Mouse (Mus musculus) stomach, embryonic 16.5 days (tissue): ENCODE results near the gene Zfp799. TPM values are rescaled to one million over a fixed set of nuclear protein-coding genes. Genes with fewer than 3 reads are reported as not detected.

ENCODE experiments used
- ATAC-seq: fragments of 200-750 bp; cut with Nextera tagmentation; 2 replicates; pipeline ENCODE4 v1.8.0; 2017; ENCODE audit warnings: moderate number of reproducible peaks, moderate TSS enrichment; ENCODE audit not compliant: insufficient read depth, low FRiP score
- H3K27ac ChIP-seq: fragments of 300-500 bp; sonication (generic); 2 replicates; pipeline ENCODE4 v1.5.1; 2014; ENCODE audit warnings: low read length
- H3K27me3 ChIP-seq: fragments of 300-500 bp; sonication (generic); 2 replicates; pipeline ENCODE4 v1.6.1; 2014; ENCODE audit warnings: low read length, control low read depth, mixed read lengths; ENCODE audit not compliant: control insufficient read depth, insufficient read depth
- H3K36me3 ChIP-seq: fragments of 300-500 bp; sonication (generic); 2 replicates; pipeline ENCODE4 v1.6.1; 2014; ENCODE audit warnings: low read length; ENCODE audit not compliant: control insufficient read depth, insufficient read depth
- H3K4me1 ChIP-seq: fragments of 300-500 bp; sonication (generic); 2 replicates; pipeline ENCODE4 v1.6.1; 2014; ENCODE audit warnings: low read length, control low read depth, mixed read lengths; ENCODE audit not compliant: control insufficient read depth, insufficient read depth
- H3K4me2 ChIP-seq: fragments of 300-500 bp; sonication (generic); 2 replicates; pipeline ENCODE4 v1.6.1; 2014; ENCODE audit warnings: low read depth, low read length, mixed read lengths
- H3K4me3 ChIP-seq: fragments of 300-500 bp; sonication (generic); replicated peaks from 2 replicates; pipeline ENCODE4 v1.5.1; 2014; ENCODE audit warnings: mild to moderate bottlenecking, low read length
- H3K9ac ChIP-seq: fragments of 300-500 bp; sonication (generic); 2 replicates; pipeline ENCODE4 v1.6.1; 2014; ENCODE audit warnings: low read length
- H3K9me3 ChIP-seq: fragments of 300-500 bp; sonication (generic); replicated peaks from 2 replicates; pipeline ENCODE4 v1.6.1; 2016; ENCODE audit warnings: low read length, control low read depth; ENCODE audit not compliant: control insufficient read depth
- WGBS: fragments of 180-500 bp; shearing (Covaris S2); extraction: QIAGEN DNeasy Blood & Tissue Kit; methylation state at CpG from one replicate; pipeline ENCODE4 v1.1.7; 2014; 5-methylcytosine and 5-hydroxymethylcytosine counted together
- polyA plus RNA-seq: library from polyadenylated mRNA; unstranded; fragments of >200 nt; fragmentation: Nextera tagmentation; extraction: Ambion mirVana; gene quantifications from 2 replicates; pipeline ENCODE4 v1.2.1, GENCODE M21; 2015

The Zfp799 gene
- polyA plus RNA-seq, 1 experiment from 2014 or later = 7.9 TPM

DNA sequence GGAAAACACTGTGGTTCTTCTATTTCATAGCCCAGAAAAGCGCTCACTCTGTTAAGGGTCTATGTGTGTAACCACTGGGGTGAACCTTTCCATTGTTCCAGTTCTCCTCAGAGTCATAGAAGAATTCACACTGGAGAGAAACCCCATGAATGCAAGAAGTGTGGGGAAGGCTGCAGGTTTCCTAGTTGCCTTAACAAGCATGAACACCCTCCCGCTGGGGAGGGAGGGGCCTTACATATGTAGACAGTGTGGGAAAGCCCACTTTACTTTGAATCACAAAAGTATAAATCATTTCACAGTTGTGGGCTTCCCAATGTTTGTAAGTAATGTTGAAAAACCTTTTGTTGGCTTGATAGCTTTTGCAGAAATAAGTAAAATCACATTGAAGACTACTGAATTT is 11.3 kb upstream of the Zfp799 start:
- Histone ChIP-seq H3K27ac (no peak overlapping the region), H3K4me3 (no peak overlapping the region), H3K4me1 (no peaks in the 10 kb centered on the region), H3K4me2 (no peak overlapping the region), H3K9me3 (no peaks in the 10 kb centered on the region), H3K27me3 (no peaks in the 10 kb centered on the region), H3K36me3 (no peaks in the 10 kb centered on the region), H3K9ac (no peak overlapping the region)
- no peak for ATAC-seq
- WGBS = 90% methylated on average over 2 of the region's 2 CpGs

DNA sequence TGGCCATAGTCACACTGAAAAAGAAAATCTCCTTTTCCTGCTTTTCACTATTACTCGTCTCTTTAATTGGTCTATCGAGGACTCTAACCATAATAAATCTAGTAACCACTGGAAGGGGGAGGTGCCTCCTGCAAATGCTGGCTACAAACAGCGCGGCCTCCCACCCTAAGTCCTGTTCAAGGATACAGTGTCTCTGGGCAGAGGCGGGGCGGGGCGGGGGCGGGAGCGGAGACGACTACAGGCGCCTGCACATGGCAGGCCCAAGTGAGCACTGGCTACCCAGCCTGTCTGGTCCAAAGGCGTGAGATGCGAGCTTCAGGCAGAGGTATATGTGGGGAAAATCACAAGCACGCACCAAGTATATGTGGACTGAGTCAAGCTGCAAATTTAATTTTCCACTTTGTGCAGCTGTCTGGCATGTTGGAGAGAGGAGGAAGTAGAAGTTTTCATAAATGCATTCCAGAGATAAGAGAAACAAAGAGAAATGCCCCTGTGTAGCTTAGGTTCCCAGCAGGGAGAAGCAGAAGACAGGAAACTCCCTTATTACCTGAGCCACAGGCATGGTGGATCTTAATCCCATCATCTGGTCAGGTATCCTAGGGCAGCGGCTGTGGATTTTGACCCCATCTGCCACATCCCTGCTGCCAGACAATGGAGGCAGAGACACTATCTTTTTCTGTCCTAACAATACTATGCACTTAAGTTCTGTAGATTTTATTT is 9.2 kb upstream of the Zfp799 start:
- 33% methylated on average over 15 of the region's 15 CpGs for WGBS
- ATAC-seq = peak; percentile 58; the same call in 1 of the 2 replicates
- no peaks in the 10 kb centered on the region for H3K27me3 ChIP-seq
- H3K36me3 ChIP-seq = no peaks in the 10 kb centered on the region
- H3K4me3 ChIP-seq = no peak overlapping the region
- H3K4me1 ChIP-seq = no peaks in the 10 kb centered on the region
- H3K4me2 ChIP-seq = 0 out of 2 replicates have a peak overlapping the region, but pooled peaks have one; percentile 1
- no peak overlapping the region for H3K27ac ChIP-seq
- H3K9me3 ChIP-seq = no peaks in the 10 kb centered on the region
- H3K9ac ChIP-seq = no peak overlapping the region; the same call in 1 of the 2 replicates

DNA sequence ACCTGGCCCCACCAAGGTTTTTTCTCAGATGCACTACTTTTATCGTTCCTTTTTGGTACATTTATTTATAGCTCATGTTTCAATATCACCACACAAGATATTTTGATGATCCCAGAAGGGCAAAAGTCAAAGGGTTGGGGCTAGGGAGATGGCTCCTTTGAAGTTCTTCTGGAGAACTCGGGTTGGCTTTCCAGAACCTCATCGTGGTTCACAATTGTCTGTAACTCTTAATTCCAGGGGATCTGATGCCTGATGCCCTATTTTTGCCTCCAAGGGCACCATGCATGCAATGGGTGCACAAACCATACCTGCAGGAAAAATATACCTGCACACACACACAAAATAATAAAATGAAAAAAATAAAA is 339 bp upstream of the Zfp799 start:
- Histone ChIP-seq H3K4me3 (peak overlapping the region; percentile 89), H3K27me3 (no peaks in the 10 kb centered on the region), H3K9ac (no peak overlapping the region), H3K4me1 (peaks cover 6% of the 10 kb centered on the region; the same call in 1 of the 2 replicates), H3K36me3 (0 out of 2 replicates have a peak, but pooled peaks cover 3% of the 10 kb centered on the region), H3K27ac (no peak overlapping the region), H3K4me2 (peak overlapping the region; percentile 92), H3K9me3 (no peaks in the 10 kb centered on the region)
- WGBS = 29% methylated on average over 3 of the region's 3 CpGs
- ATAC-seq = no peak

DNA sequence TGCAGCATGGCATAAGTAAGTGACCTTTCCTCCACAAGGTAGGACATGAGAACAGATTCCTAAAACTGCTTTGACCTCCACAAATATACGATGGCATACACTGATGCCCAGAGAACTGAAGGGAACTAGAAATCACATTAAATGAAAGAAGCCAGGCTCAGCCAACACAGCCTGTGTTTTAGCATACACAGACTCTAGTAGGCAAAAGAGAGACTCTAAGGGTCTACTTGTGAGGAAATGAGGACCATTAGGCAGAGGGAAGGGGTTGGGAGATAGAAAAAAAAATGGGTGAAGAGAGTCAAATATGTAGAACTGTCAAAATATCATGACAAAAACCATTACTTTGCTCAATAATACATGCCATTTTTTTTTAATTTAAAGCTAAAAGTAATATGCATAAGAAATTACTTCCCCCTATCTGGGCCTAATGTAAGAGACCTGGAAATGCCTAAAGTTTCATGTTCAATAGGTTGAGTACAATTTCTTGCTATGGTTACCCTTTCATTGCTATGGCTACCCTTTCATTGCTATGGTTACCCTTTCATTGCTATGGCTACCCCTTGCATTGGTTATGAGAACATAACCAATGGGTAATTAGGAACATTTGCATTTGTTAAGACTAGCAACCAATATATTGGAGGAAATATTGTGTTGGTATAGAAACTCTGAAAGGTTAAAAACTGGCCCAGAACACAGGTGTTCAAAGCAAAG is 13.8 kb downstream of the Zfp799 start:
- Histone ChIP-seq H3K36me3 (peaks cover 16% of the 10 kb centered on the region), H3K27ac (no peak overlapping the region), H3K4me1 (no peaks in the 10 kb centered on the region), H3K4me2 (no peak overlapping the region), H3K4me3 (no peak overlapping the region), H3K27me3 (no peaks in the 10 kb centered on the region), H3K9ac (no peak overlapping the region), H3K9me3 (no peaks in the 10 kb centered on the region)
- no peak for ATAC-seq
- WGBS = 96% methylated on average over 1 of the region's 1 CpGs

DNA sequence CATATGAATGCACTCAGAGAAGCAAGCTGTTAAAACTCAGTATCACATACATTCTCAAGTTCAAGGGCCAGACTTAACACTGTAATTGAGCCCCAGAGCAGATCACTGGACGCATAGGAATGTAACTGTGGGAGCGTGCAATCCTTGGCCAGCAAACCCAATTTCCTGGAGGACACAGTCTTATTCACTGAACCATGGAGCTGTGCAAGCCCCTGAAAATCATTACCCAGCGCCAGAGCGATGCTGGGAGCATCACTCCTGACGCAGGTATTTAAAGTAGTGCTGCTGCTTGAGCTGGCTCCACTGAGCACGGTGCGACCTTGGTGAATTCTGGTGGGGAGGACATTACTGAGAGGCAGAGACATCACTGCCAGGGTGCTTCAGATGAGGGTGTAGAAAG is 15.9 kb downstream of the Zfp799 start:
- Histone ChIP-seq H3K9me3 (no peaks in the 10 kb centered on the region), H3K4me2 (no peak overlapping the region), H3K27ac (no peak overlapping the region), H3K36me3 (no peaks in the 10 kb centered on the region), H3K4me3 (no peak overlapping the region), H3K27me3 (no peaks in the 10 kb centered on the region), H3K9ac (no peak overlapping the region), H3K4me1 (no peaks in the 10 kb centered on the region)
- ATAC-seq = no peak
- 75% methylated on average over 7 of the region's 7 CpGs for WGBS

DNA sequence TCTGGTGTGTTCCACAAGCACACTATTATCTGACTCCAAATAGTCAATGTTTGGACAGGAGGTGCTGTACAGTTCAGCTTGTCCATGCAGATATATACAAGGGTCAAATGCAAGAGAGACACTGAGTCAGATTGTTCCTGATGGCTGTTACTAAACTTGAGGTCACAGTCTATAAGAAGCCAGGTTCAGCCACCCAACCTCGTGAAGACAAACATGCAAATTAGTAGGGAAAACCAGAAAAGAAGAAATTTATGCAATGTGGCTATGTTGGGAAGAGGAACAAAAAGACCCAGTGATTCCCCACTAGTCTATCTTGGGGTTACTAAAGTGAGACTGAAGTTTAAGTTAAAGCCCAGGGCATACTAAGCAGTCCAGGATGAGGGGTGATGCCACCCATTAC is 19.4 kb downstream of the Zfp799 start:
- no peak for ATAC-seq
- Histone ChIP-seq H3K27ac (no peak overlapping the region), H3K36me3 (no peaks in the 10 kb centered on the region), H3K9ac (no peak overlapping the region), H3K9me3 (no peaks in the 10 kb centered on the region), H3K4me1 (peaks cover 3% of the 10 kb centered on the region), H3K27me3 (no peaks in the 10 kb centered on the region), H3K4me2 (no peak overlapping the region), H3K4me3 (no peak overlapping the region)
- WGBS = 35% methylated on average over 1 of the region's 1 CpGs

DNA sequence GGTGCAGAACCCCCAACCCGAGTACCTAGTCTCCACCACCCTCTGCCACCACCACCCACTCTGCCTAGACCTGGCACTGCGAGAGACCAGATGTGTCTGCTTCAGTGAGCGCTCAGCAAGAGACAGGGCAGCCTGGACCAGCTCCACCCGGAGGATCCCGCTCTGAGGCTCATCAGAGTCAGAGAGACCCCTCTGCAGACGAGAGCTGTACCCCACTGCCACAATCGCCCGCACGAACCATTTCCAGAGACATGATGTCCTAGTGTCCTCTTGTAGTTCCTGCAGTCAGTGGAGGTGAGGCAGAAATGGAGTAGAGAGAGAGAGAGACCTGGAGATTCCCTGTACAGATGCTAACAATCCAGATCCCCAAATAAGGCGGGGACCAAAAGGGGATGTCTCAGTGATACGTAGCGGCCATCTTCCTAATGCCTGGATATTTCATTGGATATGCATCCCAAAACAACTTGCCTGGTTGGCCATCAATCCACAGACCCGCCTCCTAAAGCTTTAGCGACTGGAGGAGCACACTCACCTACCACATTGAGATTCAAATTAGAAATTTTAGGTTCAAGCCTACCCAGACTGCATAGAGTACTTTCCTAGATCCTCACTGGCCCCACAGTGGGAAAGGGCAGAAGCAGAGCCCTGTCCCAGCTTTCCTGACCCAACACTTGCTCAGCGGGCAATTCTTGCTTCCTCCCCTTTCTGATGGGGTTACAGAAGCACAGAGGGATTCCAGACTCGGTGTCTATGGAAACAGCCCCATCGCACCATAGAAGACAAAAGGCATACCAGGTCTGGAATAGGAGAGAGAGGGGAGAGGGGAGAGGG is 20.3 kb downstream of the Zfp799 start, which contains the start of gene Zfp811:
Zfp811 (minus strand) TSS at position 388 of the 831 bp plus-strand sequence.
- Histone ChIP-seq H3K9ac (peak within 1 kb of the TSS; percentile 57), H3K9me3 (no peaks in the 10 kb centered on the region), H3K4me3 (peak within 1 kb of the TSS; percentile 48), H3K27me3 (no peaks in the 10 kb centered on the region), H3K4me2 (peak within 1 kb of the TSS; percentile 64), H3K27ac (peak within 1 kb of the TSS; percentile 46; the same call in 1 of the 2 replicates), H3K36me3 (no peaks in the 10 kb centered on the region), H3K4me1 (peaks cover 3% of the 10 kb centered on the region)
- ATAC-seq = peak; percentile 86
- 2% methylated on average over 17 of the region's 17 CpGs for WGBS

DNA sequence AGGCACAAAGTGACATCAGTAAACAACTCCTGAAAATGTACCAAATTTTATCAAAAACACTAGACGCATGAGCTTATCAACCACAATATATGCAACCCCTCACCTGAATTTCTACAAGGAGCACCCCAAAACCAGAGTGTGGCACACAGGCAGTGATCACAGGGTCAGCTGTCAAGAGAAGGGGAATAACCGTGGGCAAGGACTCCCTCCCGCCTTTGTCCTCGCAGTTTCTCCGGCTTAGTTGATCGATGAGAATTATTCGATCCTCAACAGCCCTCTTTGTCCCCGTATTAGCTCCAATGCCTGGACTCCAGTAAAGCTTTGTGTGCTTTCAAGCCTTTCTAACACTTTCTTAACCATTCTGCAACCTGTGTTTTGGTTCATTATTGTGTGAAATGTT is 21.1 kb downstream of the Zfp799 start:
- H3K4me1 ChIP-seq = peaks cover 3% of the 10 kb centered on the region
- H3K4me2 ChIP-seq = peak overlapping the region; percentile 64
- peak overlapping the region; percentile 48 for H3K4me3 ChIP-seq
- H3K9me3 ChIP-seq = no peaks in the 10 kb centered on the region
- no peak for ATAC-seq
- no peak overlapping the region for H3K27ac ChIP-seq
- H3K27me3 ChIP-seq = no peaks in the 10 kb centered on the region
- 9% methylated on average over 8 of the region's 8 CpGs for WGBS
- peak overlapping the region; percentile 44 for H3K9ac ChIP-seq
- H3K36me3 ChIP-seq = no peaks in the 10 kb centered on the region
